Mouse (Mus musculus) left cerebral cortex, postnatal 10 days (tissue): Measurements from ENCODE around the gene Coro1b. TPM values are rescaled to one million over a fixed set of nuclear protein-coding genes. Genes with fewer than 3 reads are reported as not detected.
"Not testable (repeated sequence)": the region's sequence is repeated elsewhere in the genome, so short reads cannot be mapped to it uniquely, and the experiment has no call there.

Experiments
- DNase-seq, 2 experiments: peaks; one replicate each; pipeline ENCODE4 v3.0.0; 2021 to 2022; ENCODE audit warnings: low spot score in 2 of 2, mixed read lengths in 1 of 2; ENCODE audit errors: extremely low spot score in 1 of 2
- intact Hi-C: fragments of 180-260 bp; cut with DNase I; formaldehyde crosslinking; loops from one replicate; pipeline ENCODE4 v1.15.1; 2025
- total RNA-seq, 2 experiments: library from RNA; stranded (reverse); gene quantifications; 2 replicates each; pipeline ENCODE4 v1.2.3; 2021

Gene Coro1b
- total RNA-seq, 2 experiments from 2014 or later, result 80.4 to 92.7 TPM

GRCm38 (mm10) chr19:4135963-4136345 lies 12.5 kb upstream of the Coro1b start:
- peak in 1 of 2 experiments; percentile 12 for DNase-seq
- intact Hi-C loops, result not testable (repeated sequence)

DNA sequence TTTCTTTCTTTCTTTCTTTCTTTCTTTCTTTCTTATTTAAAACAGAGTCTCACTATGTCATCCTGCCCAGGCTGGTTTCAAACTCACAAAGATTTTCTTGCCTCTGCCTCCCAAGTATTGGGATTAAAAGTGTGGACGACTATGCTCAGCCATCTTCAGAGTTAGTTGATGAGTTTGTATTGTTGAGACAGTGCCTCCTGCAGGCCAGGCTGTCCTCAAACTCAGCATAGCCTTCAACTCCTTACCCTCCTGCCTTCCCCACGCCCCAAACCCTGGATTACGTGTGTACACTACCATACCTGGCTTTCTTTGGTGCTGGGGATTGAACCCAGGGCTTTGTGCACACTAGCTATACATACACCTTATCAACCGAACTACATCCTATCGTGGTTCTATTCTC lies 12.0 kb upstream of the Coro1b start:
- intact Hi-C loops, result no loop called here
- DNase-seq, result no peak

GRCm38 (mm10) chr19:4137913-4138312 lies 10.5 kb upstream of the Coro1b start:
- no peak for DNase-seq
- intact Hi-C loops, result no loop called here

- intact Hi-C loops, result no loop called here
- DNase-seq, result no peak
These were observed 9.0 kb upstream of the Coro1b start, which contains the start of gene Gpr152 for GRCm38 (mm10) chr19:4139446-4139845. TSS of gene Gpr152 (plus strand) at chr19:4139787.

DNA sequence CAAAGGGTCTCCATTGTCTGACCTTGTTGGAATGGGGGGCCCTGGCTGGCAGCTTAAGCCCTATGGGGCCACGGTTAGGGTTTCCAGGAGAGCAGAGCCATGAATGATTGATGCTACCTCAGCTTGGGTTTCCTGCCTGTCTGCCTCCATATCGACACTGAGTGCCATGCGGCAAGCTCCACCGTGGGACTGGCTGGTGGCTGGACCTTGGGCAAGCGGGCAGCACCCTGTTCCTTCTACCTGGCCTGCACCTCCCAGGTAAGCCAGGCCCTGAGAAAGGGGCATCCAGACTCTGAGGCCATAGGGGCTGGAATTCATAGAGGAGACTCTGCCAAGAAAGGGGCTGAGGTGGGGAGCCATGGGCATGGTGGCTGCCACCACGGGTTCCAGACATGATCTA lies 8.3 kb upstream of the Coro1b start:
- intact Hi-C loops, result no loop called here

GRCm38 (mm10) chr19:4142416-4143173 lies 5.8 kb upstream of the Coro1b start:
- DNase-seq, result no peak
- intact Hi-C loops, result no loop called here

More for the DNA sequence above, 8.3 kb upstream of the Coro1b start:
- no peak for DNase-seq

DNA sequence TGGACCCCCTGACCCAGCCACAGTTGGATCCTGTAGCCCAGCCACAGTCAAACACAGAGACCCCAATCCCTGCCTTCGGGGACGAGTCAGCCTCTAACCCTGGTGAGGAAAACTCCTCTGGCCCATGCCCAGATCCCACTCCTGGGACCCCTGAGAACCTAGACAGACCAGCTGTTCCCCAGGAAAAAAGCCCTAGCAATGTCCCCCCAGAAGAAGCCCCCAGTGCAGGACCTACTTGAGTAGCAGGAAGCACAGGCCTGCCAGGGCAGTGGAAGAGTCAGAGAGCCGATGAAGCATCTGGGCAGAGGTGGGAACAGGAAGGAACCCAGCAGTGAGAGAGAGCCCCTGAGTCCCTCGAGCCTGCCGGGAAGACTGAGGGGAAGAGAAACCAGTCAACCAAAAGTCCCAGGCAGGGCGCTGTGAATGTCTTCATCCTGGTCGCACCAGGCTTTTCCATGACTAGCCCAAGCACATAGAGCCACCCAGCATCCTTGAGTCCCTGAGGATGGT lies 4.6 kb upstream of the Coro1b start, which contains the start of gene Cabp4:
Cabp4 (minus strand) TSS at position 275 of the 510 bp plus-strand sequence.
- DNase-seq, result no peak
- intact Hi-C loops, result no loop called here

DNA sequence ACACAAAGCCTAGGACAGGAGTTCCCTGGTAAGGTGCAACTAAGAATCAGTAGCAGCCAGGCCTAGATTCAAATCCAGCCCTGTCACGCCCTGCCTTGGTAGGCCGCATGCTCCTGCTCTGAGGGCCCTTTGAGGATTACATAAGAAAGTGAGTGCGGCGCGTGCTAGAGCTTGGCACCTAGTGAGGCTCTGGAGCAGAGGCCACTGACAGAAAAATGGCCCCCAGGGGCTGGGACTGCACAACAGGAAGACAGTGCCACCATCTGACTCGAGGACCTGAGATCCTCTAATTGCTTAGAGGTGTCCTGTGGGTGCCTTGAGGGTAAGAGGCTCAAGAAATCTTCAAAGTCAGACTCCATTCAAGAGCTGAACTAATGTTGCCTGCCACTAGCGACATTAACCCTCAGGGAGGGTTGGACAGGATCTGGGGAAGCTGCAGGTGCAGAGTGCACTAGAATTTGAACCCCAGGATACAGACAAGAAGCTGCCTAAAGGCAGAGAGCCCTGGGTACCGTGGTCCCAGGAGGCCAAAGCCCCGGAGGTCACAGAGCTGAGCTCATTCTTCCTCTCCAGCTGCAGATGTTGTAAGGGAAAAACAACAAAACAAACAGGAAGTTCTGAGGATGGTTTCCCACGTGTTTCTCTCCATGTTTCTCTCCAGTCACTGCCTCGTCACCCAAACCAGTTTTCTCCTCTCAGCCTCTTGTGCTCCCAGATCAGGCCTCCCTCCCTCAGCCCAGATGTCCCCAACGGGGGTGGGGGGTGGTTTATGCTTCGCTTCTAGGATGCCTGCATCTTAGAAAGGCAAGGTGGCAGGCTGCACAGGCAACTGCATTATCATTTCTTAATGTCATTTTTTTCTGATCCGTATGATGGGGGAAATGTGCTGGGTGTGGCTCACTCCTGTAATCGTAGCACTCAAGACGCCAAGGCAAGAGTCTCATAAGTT lies 3.6 kb upstream of the Coro1b start:
- intact Hi-C loops, result no loop called here
- DNase-seq, result peak in 1 of 2 experiments; percentile 67

- DNase-seq, result no peak
- intact Hi-C loops, result no loop called here
These were observed 2.5 kb upstream of the Coro1b start for GRCm38 (mm10) chr19:4145936-4146335.

GRCm38 (mm10) chr19:4146366-4147021 lies 1.9 kb upstream of the Coro1b start:
- no peak for DNase-seq
- intact Hi-C loops, result no loop called here

- no peak for DNase-seq
- intact Hi-C loops, result no loop called here
These were observed 1.4 kb upstream of the Coro1b start for GRCm38 (mm10) chr19:4147022-4147405.

DNA sequence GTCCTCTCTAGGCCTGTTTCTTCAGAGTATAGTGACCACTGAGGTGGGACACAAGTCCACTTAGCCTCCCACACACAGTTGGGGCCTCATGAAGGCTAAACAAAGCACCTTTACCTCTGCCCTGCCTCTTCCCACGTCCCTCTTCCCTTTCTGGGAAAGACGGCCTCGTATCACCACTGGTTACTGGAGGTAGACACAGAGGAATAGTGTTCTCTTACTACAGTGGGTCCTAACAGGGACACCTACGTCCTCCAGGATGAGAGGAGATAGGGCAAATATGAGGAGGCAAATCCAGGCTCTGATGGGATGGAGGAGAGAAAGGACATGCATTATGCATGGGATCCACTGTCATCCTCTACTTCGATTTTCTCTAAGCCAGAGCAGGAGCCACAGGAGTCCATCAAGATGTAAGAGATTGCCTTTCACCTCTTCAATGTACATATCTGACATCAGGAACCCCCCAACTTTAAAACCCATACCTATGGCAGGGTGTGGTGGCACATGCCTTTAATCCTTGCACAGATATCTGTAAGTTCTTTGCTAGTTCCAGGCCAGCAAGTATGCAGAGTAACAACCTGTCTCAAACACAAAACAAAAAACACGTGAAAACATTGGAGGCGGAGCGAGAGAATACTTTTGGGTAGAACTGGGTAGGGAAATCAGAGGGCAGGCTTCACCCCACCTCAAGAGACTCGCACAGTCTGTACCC lies 483 bp upstream of the Coro1b start:
- DNase-seq, result no peak
- intact Hi-C loops, result no loop called here

GRCm38 (mm10) chr19:4148819-4149218 lies 400 bp downstream of the Coro1b start:
- DNase-seq, result no peak
- intact Hi-C loops, result no loop called here

DNA sequence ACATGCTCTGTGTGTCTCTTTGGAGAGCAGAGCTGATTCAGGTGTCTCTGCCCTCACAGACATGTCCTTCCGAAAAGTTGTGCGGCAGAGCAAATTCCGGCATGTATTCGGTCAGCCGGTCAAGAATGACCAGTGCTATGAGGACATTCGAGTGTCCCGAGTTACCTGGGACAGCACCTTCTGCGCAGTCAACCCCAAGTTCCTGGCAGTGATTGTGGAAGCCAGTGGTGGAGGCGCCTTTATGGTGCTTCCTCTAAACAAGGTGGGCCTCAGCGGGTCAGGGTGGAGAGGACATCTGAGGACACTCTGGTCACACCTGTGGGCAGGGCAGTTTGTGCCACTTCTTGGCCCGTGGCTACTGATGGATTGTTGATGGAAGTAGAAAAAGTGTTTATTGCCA lies 864 bp downstream of the Coro1b start:
- DNase-seq, result no peak
- intact Hi-C loops, result no loop called here

DNA sequence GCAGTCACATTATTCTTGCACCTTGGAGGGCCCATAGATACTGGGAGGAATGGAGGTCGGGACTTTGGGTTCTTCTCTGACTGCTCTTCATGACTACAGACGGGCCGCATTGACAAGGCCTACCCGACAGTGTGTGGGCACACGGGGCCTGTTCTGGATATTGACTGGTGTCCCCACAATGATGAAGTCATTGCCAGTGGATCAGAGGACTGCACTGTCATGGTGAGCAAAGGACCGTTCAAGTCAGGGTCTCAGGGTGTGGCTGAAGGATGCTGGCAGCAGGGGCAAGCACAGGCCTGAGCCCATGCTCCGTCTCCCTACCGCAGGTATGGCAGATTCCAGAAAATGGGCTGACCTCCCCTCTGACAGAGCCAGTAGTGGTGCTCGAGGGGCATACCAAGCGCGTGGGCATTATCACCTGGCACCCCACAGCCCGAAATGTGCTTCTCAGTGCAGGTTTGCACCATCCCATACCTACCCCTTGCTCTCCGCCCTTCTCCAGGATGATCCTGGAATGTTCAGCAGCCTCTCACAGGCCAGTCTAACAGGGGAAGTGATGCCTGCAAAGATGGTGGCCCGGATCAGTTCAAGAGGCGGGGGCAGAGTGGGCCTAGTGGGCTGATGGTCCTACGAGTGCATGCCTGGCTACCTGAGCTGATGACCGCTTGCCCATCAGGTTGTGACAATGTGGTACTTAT lies 1.5 kb downstream of the Coro1b start:
- DNase-seq, result peak in 1 of 2 experiments; percentile 24
- intact Hi-C loops, result no loop called here

DNA sequence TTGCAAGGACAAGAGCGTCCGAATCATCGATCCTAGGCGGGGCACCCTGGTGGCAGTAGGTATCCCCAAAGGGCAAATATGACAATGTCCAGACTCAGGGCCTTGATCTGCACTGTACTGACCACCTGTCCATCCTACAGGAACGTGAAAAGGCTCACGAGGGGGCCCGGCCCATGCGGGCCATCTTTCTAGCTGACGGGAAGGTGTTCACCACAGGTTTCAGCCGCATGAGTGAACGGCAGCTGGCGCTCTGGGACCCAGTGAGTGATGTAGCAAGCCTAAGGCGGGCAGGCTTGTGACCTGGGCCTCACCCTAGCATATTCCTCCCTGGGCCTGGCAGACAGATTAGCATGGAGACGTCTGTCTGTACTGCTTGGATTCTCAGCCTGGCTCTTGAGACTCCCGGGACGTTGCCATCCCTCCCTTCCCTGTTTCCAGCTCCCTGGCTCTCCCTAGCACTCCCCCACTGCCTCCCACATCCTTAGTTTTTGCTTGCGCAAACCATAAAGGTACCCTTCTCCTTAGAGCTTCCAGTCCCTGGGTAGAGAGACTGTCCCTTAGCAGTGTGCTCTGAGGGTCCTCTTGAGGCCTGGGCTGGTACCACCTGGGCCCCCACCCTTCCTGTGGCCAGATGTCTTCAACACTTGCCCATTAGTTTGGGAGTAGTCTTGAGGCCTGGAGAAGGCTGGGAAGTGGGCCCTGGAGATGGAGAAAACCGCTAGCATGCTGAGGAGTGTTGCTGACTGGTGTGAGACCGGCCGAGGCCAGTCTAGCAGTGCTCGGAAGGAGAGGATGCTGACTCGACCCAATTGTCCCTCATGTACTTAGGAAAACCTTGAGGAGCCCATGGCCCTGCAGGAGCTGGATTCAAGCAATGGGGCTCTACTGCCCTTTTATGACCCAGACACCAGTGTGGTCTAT lies 2.4 kb downstream of the Coro1b start:
- intact Hi-C loops, result no loop called here
- peak in 1 of 2 experiments; percentile 30 for DNase-seq

DNA sequence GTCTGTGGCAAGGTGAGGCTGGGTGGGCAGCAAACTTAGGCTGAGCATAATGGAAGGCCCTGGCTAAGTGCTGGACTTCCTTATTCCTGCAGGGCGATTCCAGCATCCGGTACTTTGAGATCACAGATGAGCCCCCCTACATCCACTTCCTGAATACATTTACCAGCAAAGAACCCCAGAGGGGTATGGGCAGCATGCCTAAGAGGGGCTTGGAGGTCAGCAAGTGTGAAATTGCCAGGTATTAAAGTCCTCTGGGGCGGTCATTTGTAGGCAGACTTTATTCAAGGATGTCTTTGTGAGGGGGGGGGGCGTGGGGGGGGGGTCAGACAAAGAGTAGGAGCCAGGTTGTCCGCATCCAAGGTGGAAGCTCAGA lies 3.1 kb downstream of the Coro1b start:
- intact Hi-C loops, result no loop called here
- no peak for DNase-seq
